Mouse (Mus musculus) limb, embryonic 12.5 days (tissue): ENCODE results near the gene St6gal2. TPM values are rescaled to one million over a fixed set of nuclear protein-coding genes. Genes with fewer than 3 reads are reported as not detected.

Source experiments
- ATAC-seq: fragments of 200-750 bp; cut with Nextera tagmentation; 2 replicates; pipeline ENCODE4 v1.8.0; 2017; ENCODE audit warnings: low read depth, moderate TSS enrichment; ENCODE audit not compliant: insufficient number of reproducible peaks, insufficient read depth, low FRiP score, low TSS enrichment
- H3K27ac ChIP-seq: fragments of 300-500 bp; sonication (generic); 2 replicates; pipeline ENCODE4 v1.5.1; 2016; ENCODE audit warnings: mild to moderate bottlenecking, moderate library complexity
- H3K27me3 ChIP-seq: fragments of 300-500 bp; sonication (generic); 2 replicates; pipeline ENCODE4 v1.6.1; 2016; ENCODE audit warnings: mild to moderate bottlenecking, moderate library complexity
- H3K36me3 ChIP-seq: fragments of 300-500 bp; sonication (generic); 2 replicates; pipeline ENCODE4 v1.6.1; 2016; ENCODE audit warnings: mild to moderate bottlenecking, moderate library complexity
- H3K4me1 ChIP-seq: fragments of 300-500 bp; sonication (generic); replicated peaks from 2 replicates; pipeline ENCODE4 v1.6.1; 2016
- H3K4me2 ChIP-seq: fragments of 300-500 bp; sonication (generic); 2 replicates; pipeline ENCODE4 v1.6.1; 2016; ENCODE audit warnings: mild to moderate bottlenecking, moderate library complexity
- H3K4me3 ChIP-seq: fragments of 300-500 bp; sonication (generic); replicated peaks from 2 replicates; pipeline ENCODE4 v1.5.1; 2016; ENCODE audit warnings: mild to moderate bottlenecking
- H3K9ac ChIP-seq: fragments of 300-500 bp; sonication (generic); replicated peaks from 2 replicates; pipeline ENCODE4 v1.6.1; 2016; ENCODE audit warnings: mild to moderate bottlenecking, moderate library complexity
- H3K9me3 ChIP-seq: fragments of 300-500 bp; sonication (generic); 2 replicates; pipeline ENCODE4 v1.6.1; 2016; ENCODE audit warnings: mild to moderate bottlenecking, moderate library complexity
- WGBS: fragments of 180-500 bp; shearing (Covaris S2); methylation state at CpG from one replicate; pipeline ENCODE4 v1.1.7; 2016; 5-methylcytosine and 5-hydroxymethylcytosine counted together
- polyA plus RNA-seq: library from polyadenylated mRNA; unstranded; fragments of >200 nt; fragmentation: Nextera tagmentation; extraction: Ambion mirVana; gene quantifications from 2 replicates; pipeline ENCODE4 v1.2.1, GENCODE M21; 2016

Gene St6gal2
- polyA plus RNA-seq, 1 experiment from 2014 or later, result 5.9 TPM

DNA sequence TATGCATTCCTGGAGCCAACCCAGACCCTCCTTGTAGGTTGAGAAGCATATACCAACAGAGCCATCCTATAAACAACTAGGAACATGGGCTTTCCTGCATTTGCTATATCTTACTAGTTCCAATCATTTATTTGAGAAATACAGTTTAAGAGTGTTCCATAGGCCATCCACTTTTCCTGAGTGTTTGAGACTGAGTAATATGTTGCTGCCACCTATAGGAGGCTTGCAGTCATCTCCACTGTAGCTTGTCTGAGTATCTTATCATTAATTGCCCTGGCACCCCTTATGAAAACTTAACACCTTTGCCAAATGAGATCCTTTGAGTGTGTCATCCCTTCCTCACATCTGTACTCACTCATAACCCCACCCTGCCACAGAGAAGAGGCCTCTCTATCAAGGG lies 32.2 kb downstream of the St6gal2 start:
- no peak overlapping the region for H3K27ac ChIP-seq
- ATAC-seq, result peak; percentile 31; the same call in 1 of the 2 replicates

GRCm38 (mm10) chr17:55479367-55479766 lies 34.2 kb downstream of the St6gal2 start:
- no peak overlapping the region for H3K4me2 ChIP-seq
- ATAC-seq, result no peak
- WGBS, result 43% methylated on average over 7 of the region's 7 CpGs
- H3K27ac ChIP-seq, result no peak overlapping the region
- no peaks in the 10 kb centered on the region for H3K9me3 ChIP-seq
- 0 out of 2 replicates have a peak, but pooled peaks cover 4% of the 10 kb centered on the region for H3K27me3 ChIP-seq
- H3K4me1 ChIP-seq, result peaks cover 17% of the 10 kb centered on the region
- H3K4me3 ChIP-seq, result no peak overlapping the region
- H3K9ac ChIP-seq, result no peak overlapping the region
- H3K36me3 ChIP-seq, result no peaks in the 10 kb centered on the region; the same call in 1 of the 2 replicates

More for the DNA sequence above, 32.2 kb downstream of the St6gal2 start:
- Histone ChIP-seq H3K27me3 (0 out of 2 replicates have a peak, but pooled peaks cover 4% of the 10 kb centered on the region), H3K4me1 (peaks cover 8% of the 10 kb centered on the region; the same call in 1 of the 2 replicates), H3K4me3 (no peak overlapping the region), H3K9ac (no peak overlapping the region), H3K4me2 (no peak overlapping the region), H3K9me3 (no peaks in the 10 kb centered on the region), H3K36me3 (no peaks in the 10 kb centered on the region; the same call in 1 of the 2 replicates)

GRCm38 (mm10) chr17:55484108-55484870 lies 39.1 kb downstream of the St6gal2 start:
- WGBS, result 52% methylated on average over 7 of the region's 7 CpGs
- peak; percentile 85 for ATAC-seq
- peaks cover 17% of the 10 kb centered on the region for H3K4me1 ChIP-seq
- 0 out of 2 replicates have a peak, but pooled peaks cover 7% of the 10 kb centered on the region for H3K27me3 ChIP-seq
- no peak overlapping the region; the same call in 1 of the 2 replicates for H3K27ac ChIP-seq
- no peak overlapping the region for H3K4me3 ChIP-seq
- no peaks in the 10 kb centered on the region; the same call in 1 of the 2 replicates for H3K36me3 ChIP-seq
- H3K4me2 ChIP-seq, result no peak overlapping the region
- H3K9ac ChIP-seq, result no peak overlapping the region
- H3K9me3 ChIP-seq, result no peaks in the 10 kb centered on the region

- H3K4me3 ChIP-seq, result no peak overlapping the region
- no peaks in the 10 kb centered on the region for H3K27me3 ChIP-seq
- no peak overlapping the region for H3K4me2 ChIP-seq
- no peaks in the 10 kb centered on the region for H3K9me3 ChIP-seq
- 87% methylated on average over 7 of the region's 7 CpGs for WGBS
- H3K36me3 ChIP-seq, result no peaks in the 10 kb centered on the region
- ATAC-seq, result no peak
- H3K4me1 ChIP-seq, result no peaks in the 10 kb centered on the region
- no peak overlapping the region for H3K27ac ChIP-seq
- no peak overlapping the region for H3K9ac ChIP-seq
These were observed 86.7 kb downstream of the St6gal2 start for GRCm38 (mm10) chr17:55531872-55532271.

DNA sequence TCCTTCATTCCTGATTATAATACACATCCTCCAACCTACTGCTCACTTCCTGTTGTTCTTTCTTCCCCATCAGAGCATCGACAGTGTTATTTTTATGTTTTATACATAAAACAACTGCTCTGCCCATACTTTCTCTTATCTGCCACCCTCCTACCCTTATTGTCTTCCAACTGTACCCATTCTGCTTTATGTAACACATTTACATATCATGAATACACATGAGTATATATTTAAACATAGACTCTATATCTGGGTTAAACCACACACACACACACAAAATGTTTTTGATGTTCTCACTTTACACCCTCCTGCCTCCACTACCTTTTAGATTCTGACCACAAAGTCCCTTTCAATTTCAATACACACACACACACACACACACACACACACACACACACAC lies 103.3 kb downstream of the St6gal2 start:
- Histone ChIP-seq H3K27ac (no peak overlapping the region), H3K27me3 (no peaks in the 10 kb centered on the region), H3K4me2 (no peak overlapping the region), H3K9ac (no peak overlapping the region), H3K9me3 (no peaks in the 10 kb centered on the region), H3K4me3 (no peak overlapping the region), H3K36me3 (no peaks in the 10 kb centered on the region), H3K4me1 (no peaks in the 10 kb centered on the region)
- 87% methylated on average over 1 of the region's 1 CpGs for WGBS
- ATAC-seq, result no peak

DNA sequence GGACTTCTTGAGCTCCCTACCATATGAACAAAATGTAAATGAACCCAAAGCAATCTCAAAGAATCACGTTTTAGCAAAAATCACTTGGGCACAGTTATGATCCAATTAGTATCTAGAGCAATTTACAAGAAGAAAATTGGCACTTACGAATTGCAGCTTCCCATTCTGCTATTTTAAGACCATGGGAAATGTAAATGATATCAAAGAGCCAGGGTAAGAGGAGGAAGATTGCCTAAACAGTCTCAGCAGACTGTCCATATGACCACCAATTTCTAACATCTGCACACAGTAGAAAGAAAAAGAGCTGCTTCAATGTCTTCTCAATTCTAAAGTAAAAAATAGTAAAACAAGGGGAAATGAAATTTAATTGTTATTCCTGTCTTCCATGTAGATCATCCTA lies 116.6 kb downstream of the St6gal2 start:
- H3K4me2 ChIP-seq, result no peak overlapping the region
- no peaks in the 10 kb centered on the region for H3K4me1 ChIP-seq
- no peak overlapping the region for H3K4me3 ChIP-seq
- H3K36me3 ChIP-seq, result no peaks in the 10 kb centered on the region
- no peak overlapping the region for H3K27ac ChIP-seq
- no peaks in the 10 kb centered on the region for H3K27me3 ChIP-seq
- no peak overlapping the region for H3K9ac ChIP-seq
- no peaks in the 10 kb centered on the region for H3K9me3 ChIP-seq
- WGBS, result 76% methylated on average over 2 of the region's 2 CpGs
- ATAC-seq, result no peak

Other genes starting within 250 kb of the St6gal2 start
- gene Vmn2r118, start 179.8 kb downstream of the St6gal2 start, polyA plus RNA-seq, result not detected in 2 replicates